Mouse (Mus musculus) lung, adult 2 months (tissue): Measurements from ENCODE around the gene Vmn1r46. TPM values are rescaled to one million over a fixed set of nuclear protein-coding genes. Genes with fewer than 3 reads are reported as not detected.
"Not testable (repeated sequence)": the region's sequence is repeated elsewhere in the genome, so short reads cannot be mapped to it uniquely, and the experiment has no call there.

ENCODE experiments used
- DNase-seq: peaks from one replicate; pipeline ENCODE4 v3.0.0; 2022
- H3K4me1 ChIP-seq: fragments of 200-500 bp; 2 replicates; pipeline ENCODE4 v1.6.1; 2011; ENCODE audit warnings: low read length; ENCODE audit not compliant: control insufficient read depth, insufficient read depth
- H3K4me3 ChIP-seq: fragments of 200-500 bp; replicated peaks from 2 replicates; pipeline ENCODE3; 2011; ENCODE audit warnings: low read depth, mild to moderate bottlenecking, control low read depth, low read length; ENCODE audit errors: extremely low read depth
- CTCF ChIP-seq: fragments of 200-500 bp; IDR thresholded peaks from 2 replicates; pipeline ENCODE4 v1.5.1; 2011; ENCODE audit warnings: mild to moderate bottlenecking, low read length, control low read depth; ENCODE audit not compliant: insufficient read depth
- POLR2A ChIP-seq: fragments of 200-500 bp; IDR thresholded peaks from 2 replicates; pipeline ENCODE4 v1.6.1; 2011; ENCODE audit warnings: low read depth, mild to moderate bottlenecking, control low read depth, low read length, borderline replicate concordance; ENCODE audit errors: extremely low read depth
- WGBS: fragments of 180-500 bp; shearing (Covaris S2); methylation state at CpG from one replicate; pipeline ENCODE4 v1.1.7; 2018; 5-methylcytosine and 5-hydroxymethylcytosine counted together
- polyA plus RNA-seq: library from polyadenylated mRNA; depleted of rRNA; stranded (reverse); fragments of >200 nt; gene quantifications from 2 replicates; pipeline ENCODE4 v1.2.3, GENCODE M21; 2012; rRNA removed

Vmn1r46 gene
- polyA plus RNA-seq: not detected in 2 replicates

- no peak for TF ChIP-seq CTCF
- no peak for TF ChIP-seq POLR2A
- 37% methylated on average over 2 of the region's 2 CpGs for WGBS
- Histone ChIP-seq H3K4me1 (no peaks in the 10 kb centered on the region), H3K4me3 (no peak within 1 kb of the TSS)
- DNase-seq: no peak
Observed at GRCm38 (mm10) chr6:89969013-89969412, at the start of gene Vmn1r46. Gene Vmn1r46, plus strand, starts transcription at chr6:89969313.

GRCm38 (mm10) chr6:89940498-89940897 is 28.6 kb upstream of the Vmn1r46 start, which contains the start of gene Vmn1r45:
Gene Vmn1r45, minus strand, starts transcription at chr6:89940598.
- not testable (repeated sequence) for H3K4me3 ChIP-seq, H3K4me1 ChIP-seq, DNase-seq
- WGBS: 90% methylated on average over 2 of the region's 2 CpGs

GRCm38 (mm10) chr6:89940926-89941325 is 28.2 kb upstream of the Vmn1r46 start:
- no peak for DNase-seq
- WGBS: 66% methylated on average over 2 of the region's 2 CpGs
- TF ChIP-seq POLR2A: no peak
- no peak for TF ChIP-seq CTCF
- Histone ChIP-seq H3K4me1 (no peaks in the 10 kb centered on the region), H3K4me3 (no peak overlapping the region)

GRCm38 (mm10) chr6:89953556-89953955 is 15.6 kb upstream of the Vmn1r46 start:
- TF ChIP-seq POLR2A (no peak), CTCF (no peak)
- Histone ChIP-seq H3K4me1 (no peaks in the 10 kb centered on the region), H3K4me3 (no peak overlapping the region)
- no peak for DNase-seq
- 59% methylated on average over 2 of the region's 2 CpGs for WGBS

- Histone ChIP-seq H3K4me3 (no peak overlapping the region), H3K4me1 (no peaks in the 10 kb centered on the region)
- TF ChIP-seq CTCF (no peak), POLR2A (no peak)
- no peak for DNase-seq
Observed at GRCm38 (mm10) chr6:89966341-89966740, 2.8 kb upstream of the Vmn1r46 start.

GRCm38 (mm10) chr6:89985989-89986388 is 16.9 kb downstream of the Vmn1r46 start:
- WGBS: 18% methylated on average over 1 of the region's 1 CpGs
- H3K4me3 ChIP-seq: no peak overlapping the region
- no peaks in the 10 kb centered on the region for H3K4me1 ChIP-seq
- TF ChIP-seq POLR2A: no peak
- no peak for TF ChIP-seq CTCF
- DNase-seq: no peak

- not testable (repeated sequence) for DNase-seq, H3K4me1 ChIP-seq, H3K4me3 ChIP-seq
- 95% methylated on average over 1 of the region's 1 CpGs for WGBS
Observed at GRCm38 (mm10) chr6:90015847-90016246, 46.7 kb downstream of the Vmn1r46 start, which contains the start of gene Vmn1r47. Gene Vmn1r47, plus strand, starts transcription at chr6:90016147.

Other genes starting within 250 kb of the Vmn1r46 start
- gene Vmn1r41, start 228.5 kb upstream of the Vmn1r46 start, polyA plus RNA-seq: not detected in 2 replicates
- gene Vmn1r42, start 92.9 kb upstream of the Vmn1r46 start, polyA plus RNA-seq: not detected in 2 replicates
- not detected in 2 replicates for gene Vmn1r43, start 92.9 kb upstream of the Vmn1r46 start, polyA plus RNA-seq
- gene Vmn1r44, start 85.7 kb upstream of the Vmn1r46 start, polyA plus RNA-seq: not detected in 2 replicates
- gene Vmn1r45, start 28.7 kb upstream of the Vmn1r46 start, polyA plus RNA-seq: not detected in 2 replicates
- gene Vmn1r47, start 46.8 kb downstream of the Vmn1r46 start, polyA plus RNA-seq: not detected in 2 replicates
- gene Vmn1r48, start 67.5 kb downstream of the Vmn1r46 start, polyA plus RNA-seq: not detected in 2 replicates
- not detected in 2 replicates for gene Vmn1r49, start 109.2 kb downstream of the Vmn1r46 start, polyA plus RNA-seq
- not detected in 2 replicates for gene Vmn1r50, start 132.1 kb downstream of the Vmn1r46 start, polyA plus RNA-seq
- not detected in 2 replicates for gene Vmn1r51, start 153.3 kb downstream of the Vmn1r46 start, polyA plus RNA-seq
- gene Vmn1r52, start 205.5 kb downstream of the Vmn1r46 start, polyA plus RNA-seq: not detected in 2 replicates
- not detected in 2 replicates for gene V1ra8, start 233.5 kb downstream of the Vmn1r46 start, polyA plus RNA-seq